Mouse (Mus musculus) midbrain, embryonic 13.5 days (tissue): ENCODE data around the gene Apob. TPM values are rescaled to one million over a fixed set of nuclear protein-coding genes. Genes with fewer than 3 reads are reported as not detected.

Source experiments
- ATAC-seq: fragments of 200-750 bp; cut with Nextera tagmentation; 2 replicates; pipeline ENCODE4 v1.8.0; 2017; ENCODE audit warnings: mild to moderate bottlenecking, moderate TSS enrichment, moderate library complexity
- H3K27ac ChIP-seq: fragments of 300-500 bp; sonication (generic); 2 replicates; pipeline ENCODE4 v1.5.1; 2015; ENCODE audit warnings: inconsistent platforms, mild to moderate bottlenecking, moderate library complexity
- H3K27me3 ChIP-seq: fragments of 300-500 bp; sonication (generic); 2 replicates; pipeline ENCODE4 v1.6.1; 2015; ENCODE audit warnings: mild to moderate bottlenecking, inconsistent platforms
- H3K36me3 ChIP-seq: fragments of 300-500 bp; sonication (generic); 2 replicates; pipeline ENCODE4 v1.6.1; 2015; ENCODE audit warnings: mild to moderate bottlenecking, inconsistent platforms
- H3K4me1 ChIP-seq: fragments of 300-500 bp; sonication (generic); replicated peaks from 2 replicates; pipeline ENCODE4 v1.6.1; 2015; ENCODE audit warnings: inconsistent platforms
- H3K4me2 ChIP-seq: fragments of 300-500 bp; sonication (generic); replicated peaks from 2 replicates; pipeline ENCODE4 v1.6.1; 2015; ENCODE audit warnings: moderate library complexity, mild to moderate bottlenecking, inconsistent platforms
- H3K4me3 ChIP-seq: fragments of 300-500 bp; sonication (generic); replicated peaks from 2 replicates; pipeline ENCODE4 v1.5.1; 2015; ENCODE audit warnings: mild to moderate bottlenecking, inconsistent platforms
- H3K9ac ChIP-seq: fragments of 300-500 bp; sonication (generic); replicated peaks from 2 replicates; pipeline ENCODE4 v1.6.1; 2015; ENCODE audit warnings: mild to moderate bottlenecking, inconsistent platforms
- H3K9me3 ChIP-seq: fragments of 300-500 bp; sonication (generic); 2 replicates; pipeline ENCODE4 v1.6.1; 2016; ENCODE audit warnings: mild to moderate bottlenecking, inconsistent platforms
- WGBS: fragments of 180-500 bp; shearing (Covaris S2); methylation state at CpG from one replicate; pipeline ENCODE4 v1.1.7; 2015; 5-methylcytosine and 5-hydroxymethylcytosine counted together
- polyA plus RNA-seq: library from polyadenylated mRNA; unstranded; fragments of >200 nt; fragmentation: Nextera tagmentation; extraction: Ambion mirVana; gene quantifications from 2 replicates; pipeline ENCODE4 v1.2.1, GENCODE M21; 2015

The Apob gene
- polyA plus RNA-seq, 1 experiment from 2014 or later: 0.01 TPM

- Histone ChIP-seq H3K4me1 (no peaks in the 10 kb centered on the region), H3K36me3 (no peaks in the 10 kb centered on the region), H3K4me2 (no peak overlapping the region), H3K4me3 (no peak overlapping the region), H3K9me3 (no peaks in the 10 kb centered on the region), H3K27ac (no peak overlapping the region), H3K9ac (no peak overlapping the region), H3K27me3 (no peaks in the 10 kb centered on the region)
- no peak for ATAC-seq
- 81% methylated on average over 7 of the region's 7 CpGs for WGBS
Observed at GRCm38 (mm10) chr12:8042626-8043394, 65.4 kb downstream of the Apob start.

- ATAC-seq: no peak
Observed at GRCm38 (mm10) chr12:8047046-8047445, 69.6 kb downstream of the Apob start.

DNA sequence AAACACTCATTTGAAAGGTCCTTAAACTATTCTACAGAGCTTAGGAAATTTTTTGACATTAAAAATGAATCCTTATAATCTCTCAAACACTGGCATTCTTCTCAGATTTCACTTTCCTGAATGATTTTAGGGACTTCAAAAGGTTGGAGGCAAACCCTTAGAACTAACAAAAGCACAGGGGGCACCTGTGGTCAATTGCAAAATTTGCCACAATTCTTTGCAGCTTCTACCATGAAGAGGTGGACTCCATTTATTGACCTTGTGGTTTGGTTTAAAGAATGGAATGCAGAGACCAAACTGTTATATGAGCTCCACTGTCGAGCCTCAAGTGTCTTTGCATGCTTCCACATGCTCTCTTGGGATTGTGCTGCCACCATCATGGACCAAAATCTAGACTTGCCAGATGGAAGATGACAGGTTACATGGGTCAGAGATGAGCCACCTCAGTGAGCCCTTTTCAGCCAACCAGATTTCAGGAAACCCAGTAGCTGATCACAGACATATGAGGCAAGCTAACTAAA is 70.4 kb downstream of the Apob start:
- 68% methylated on average over 1 of the region's 1 CpGs for WGBS
- H3K9ac ChIP-seq: no peak overlapping the region
- no peak for ATAC-seq

More at GRCm38 (mm10) chr12:8047046-8047445, 69.6 kb downstream of the Apob start:
- Histone ChIP-seq H3K27ac (no peak overlapping the region), H3K27me3 (no peaks in the 10 kb centered on the region), H3K36me3 (no peaks in the 10 kb centered on the region), H3K4me1 (no peaks in the 10 kb centered on the region), H3K9ac (no peak overlapping the region), H3K9me3 (no peaks in the 10 kb centered on the region), H3K4me3 (no peak overlapping the region), H3K4me2 (no peak overlapping the region)
- 94% methylated on average over 2 of the region's 2 CpGs for WGBS

DNA sequence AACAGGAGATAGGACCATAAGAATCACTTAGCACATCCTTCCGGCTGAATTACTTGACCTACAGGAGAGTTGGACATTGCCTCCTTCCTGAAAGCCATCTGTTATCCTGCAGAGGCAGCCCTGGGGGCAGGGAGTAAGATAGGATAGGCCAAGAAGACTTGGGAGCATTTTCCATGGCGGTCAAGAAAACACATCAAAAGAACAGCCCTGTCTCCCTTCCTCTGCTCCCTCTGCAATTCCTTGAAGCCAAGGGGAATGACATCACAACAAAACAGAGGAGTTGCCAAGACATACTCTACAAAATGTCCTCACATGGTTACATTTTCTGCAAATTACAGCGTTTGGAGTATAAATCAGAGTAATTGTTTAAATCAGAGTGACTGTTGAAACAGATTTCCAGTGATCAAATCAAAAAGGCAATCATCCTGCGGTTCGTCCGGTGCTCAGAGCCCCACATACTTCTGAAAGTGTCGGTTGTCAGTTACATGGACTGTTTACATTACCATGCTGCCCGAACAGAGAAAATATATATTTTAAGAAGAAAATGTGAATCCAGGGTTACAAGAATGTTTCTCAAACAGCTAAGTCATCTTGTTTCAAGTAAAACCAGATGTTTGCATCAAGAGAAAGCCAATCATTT is 78.7 kb downstream of the Apob start:
- H3K9me3 ChIP-seq: no peaks in the 10 kb centered on the region
- no peaks in the 10 kb centered on the region for H3K27me3 ChIP-seq
- H3K4me2 ChIP-seq: no peak overlapping the region
- H3K4me1 ChIP-seq: no peaks in the 10 kb centered on the region
- no peak overlapping the region for H3K4me3 ChIP-seq
- ATAC-seq: no peak
- H3K36me3 ChIP-seq: no peaks in the 10 kb centered on the region
- no peak overlapping the region for H3K9ac ChIP-seq
- WGBS: 86% methylated on average over 8 of the region's 8 CpGs
- no peak overlapping the region for H3K27ac ChIP-seq

More for the DNA sequence above, 70.4 kb downstream of the Apob start:
- Histone ChIP-seq H3K4me2 (no peak overlapping the region), H3K36me3 (no peaks in the 10 kb centered on the region), H3K27me3 (no peaks in the 10 kb centered on the region), H3K27ac (no peak overlapping the region), H3K9me3 (no peaks in the 10 kb centered on the region), H3K4me1 (no peaks in the 10 kb centered on the region), H3K4me3 (no peak overlapping the region)

GRCm38 (mm10) chr12:8059576-8059975 is 82.1 kb downstream of the Apob start:
- no peaks in the 10 kb centered on the region for H3K36me3 ChIP-seq
- no peaks in the 10 kb centered on the region for H3K27me3 ChIP-seq
- ATAC-seq: no peak
- H3K4me3 ChIP-seq: no peak overlapping the region
- 16% methylated on average over 3 of the region's 3 CpGs for WGBS
- H3K4me2 ChIP-seq: no peak overlapping the region
- no peaks in the 10 kb centered on the region for H3K9me3 ChIP-seq
- no peak overlapping the region for H3K9ac ChIP-seq
- H3K27ac ChIP-seq: no peak overlapping the region
- no peaks in the 10 kb centered on the region for H3K4me1 ChIP-seq

GRCm38 (mm10) chr12:8063363-8064065 is 86.1 kb downstream of the Apob start:
- Histone ChIP-seq H3K9ac (no peak overlapping the region), H3K36me3 (no peaks in the 10 kb centered on the region), H3K9me3 (no peaks in the 10 kb centered on the region), H3K27me3 (no peaks in the 10 kb centered on the region), H3K4me1 (no peaks in the 10 kb centered on the region), H3K4me2 (no peak overlapping the region), H3K27ac (no peak overlapping the region), H3K4me3 (no peak overlapping the region)
- 75% methylated on average over 11 of the region's 11 CpGs for WGBS
- ATAC-seq: no peak

Other genes starting within 250 kb of the Apob start
- 63.2 and 88.9 TPM in 2 replicates for gene Ldah, start 230.5 kb downstream of the Apob start, polyA plus RNA-seq